ENCODE assay signal across 20 mouse cellular contexts in genomic region chr14:12149529-12149928, GRCm38 (mm10).
DNase-seq lines count a peak whose midpoint lies in the region; ATAC-seq and TF ChIP-seq lines count a peak whose summit lies in the region.
"Had no signal": no experiment of that assay in that cellular context is flagged by ENCODE, and none has a peak within 500 bp of the region (broad histone marks: within the 10 kb centered on the region; RNA-seq: fewer than 3 reads in every experiment).

No protein-coding gene starts in this region.

- TF ChIP-seq CTCF in liver, adult 2 months (IDR thresholded peaks at IDR 0.05; ENCODE audit: low read depth, low read length): no peak
- no peak for TF ChIP-seq CTCF in liver, postnatal 0 days (IDR thresholded peaks at IDR 0.05; ENCODE audit: low read depth)
- no peak for TF ChIP-seq CTCF in layer of hippocampus, adult 2 months (conservative IDR thresholded peaks at IDR 0.05)

- H3K4me3 ChIP-seq in liver, adult 2 months (ENCODE audit: insufficient read depth, low read depth, low read length): no peak overlapping the region
- H3K4me3 ChIP-seq in liver, embryonic 11.5 days (ENCODE audit: low read depth, low read length): no peak overlapping the region
- H3K4me3 ChIP-seq in liver, embryonic 16.5 days (ENCODE audit: low read depth, low read length): no peak overlapping the region
- no peak overlapping the region for H3K4me3 ChIP-seq in liver, postnatal 0 days (ENCODE audit: low read depth, low read length)
- no peak overlapping the region for H3K4me3 ChIP-seq in layer of hippocampus, adult 2 months
- H3K4me3 ChIP-seq: embryonic facial prominence, embryonic 10.5 days; embryonic facial prominence, embryonic 12.5 days; forebrain, embryonic 13.5 days; forebrain, embryonic 15.5 days had no signal

- H3K9ac ChIP-seq in liver, adult 2 months (ENCODE audit: low read depth, low read length): no peak overlapping the region
- no peak overlapping the region for H3K9ac ChIP-seq in liver, embryonic 11.5 days (ENCODE audit: low read depth, low read length)
- no peak overlapping the region for H3K9ac ChIP-seq in liver, embryonic 16.5 days (ENCODE audit: low read depth, low read length)
- no peak overlapping the region for H3K9ac ChIP-seq in liver, postnatal 0 days (replicated peaks)
- H3K9ac ChIP-seq: embryonic facial prominence, embryonic 12.5 days; forebrain, embryonic 13.5 days; forebrain, embryonic 15.5 days had no signal

- DNase-seq in liver, adult 2 months (ENCODE audit: extremely low read depth, low read depth, low spot score): peak; percentile 57
- DNase-seq in liver, embryonic 11.5 days (ENCODE audit: low spot score): no peak
- no peak for DNase-seq in liver
- peak; percentile 21 for DNase-seq in large intestine, adult 2 months (ENCODE audit: low read depth, low spot score)
- no peak for DNase-seq in liver, postnatal 0 days
- DNase-seq in layer of hippocampus, adult 2 months (ENCODE audit: low spot score in 2 of 2): no peak
- DNase-seq in cerebellum, adult 18-20 months: no peak
- DNase-seq: adrenal gland, adult 2 months; adrenal gland, postnatal 10 days; adrenal gland, postnatal 25 days; cerebellum, adult 11 months; cerebellum, adult 2 months; cerebellum, adult 9-10 months; cerebellum, postnatal 10 days; cerebellum, postnatal 25 days had no signal

- H3K27ac ChIP-seq in liver, adult 2 months (replicated peaks; ENCODE audit: insufficient read depth, low read depth, low read length): no peak overlapping the region
- no peak overlapping the region for H3K27ac ChIP-seq in liver, embryonic 11.5 days (ENCODE audit: low read depth, low read length)
- H3K27ac ChIP-seq in liver, embryonic 16.5 days (ENCODE audit: low read length): no peak overlapping the region
- H3K27ac ChIP-seq in liver, postnatal 0 days (ENCODE audit: low read depth): peak overlapping the region; percentile 66
- H3K27ac ChIP-seq in layer of hippocampus, adult 2 months: no peak overlapping the region
- H3K27ac ChIP-seq: embryonic facial prominence, embryonic 10.5 days; embryonic facial prominence, embryonic 12.5 days; forebrain, embryonic 13.5 days; forebrain, embryonic 15.5 days had no signal

- no peaks in the 10 kb centered on the region for H3K36me3 ChIP-seq in liver, adult 2 months (ENCODE audit: control insufficient read depth, insufficient read depth, low read length)
- H3K36me3 ChIP-seq in liver, embryonic 11.5 days (ENCODE audit: control insufficient read depth, insufficient read depth, low read length): no peaks in the 10 kb centered on the region
- H3K36me3 ChIP-seq in liver, embryonic 16.5 days (ENCODE audit: control insufficient read depth, insufficient read depth): no peaks in the 10 kb centered on the region
- H3K36me3 ChIP-seq in liver, postnatal 0 days (replicated peaks; ENCODE audit: insufficient read depth, low read length): no peaks in the 10 kb centered on the region
- H3K36me3 ChIP-seq: forebrain, embryonic 15.5 days had no signal

- no peak overlapping the region for H3K4me2 ChIP-seq in liver, embryonic 11.5 days
- no peak overlapping the region for H3K4me2 ChIP-seq in liver, embryonic 16.5 days (ENCODE audit: low read depth, low read length)
- H3K4me2 ChIP-seq in liver, postnatal 0 days (ENCODE audit: low read depth, low read length): no peak overlapping the region
- H3K4me2 ChIP-seq: embryonic facial prominence, embryonic 12.5 days; forebrain, embryonic 13.5 days; forebrain, embryonic 15.5 days had no signal

- H3K9me3 ChIP-seq in liver, embryonic 11.5 days (ENCODE audit: control insufficient read depth, low read length): no peaks in the 10 kb centered on the region
- no peaks in the 10 kb centered on the region for H3K9me3 ChIP-seq in liver, embryonic 16.5 days (replicated peaks; ENCODE audit: control insufficient read depth, low read length)
- H3K9me3 ChIP-seq in liver, postnatal 0 days (ENCODE audit: low read length): no peaks in the 10 kb centered on the region
- H3K9me3 ChIP-seq: embryonic facial prominence, embryonic 10.5 days; embryonic facial prominence, embryonic 12.5 days; forebrain, embryonic 13.5 days; forebrain, embryonic 15.5 days had no signal

- peak; percentile 56; the same call in 1 of the 2 replicates for TF ChIP-seq EP300 in liver, postnatal 0 days (IDR thresholded peaks at IDR 0.05; ENCODE audit: low read depth)

- 19% methylated on average over 3 of the region's 3 CpGs for WGBS in liver, adult 2 months
- 65% methylated on average over 3 of the region's 3 CpGs for WGBS in liver, embryonic 11.5 days
- 43% methylated on average over 3 of the region's 3 CpGs for WGBS in liver, embryonic 16.5 days (ENCODE audit: insufficient replicate concordance)
- 32% methylated on average over 3 of the region's 3 CpGs for WGBS in large intestine, adult 2 months
- WGBS in liver, postnatal 0 days (ENCODE audit: insufficient replicate concordance): 60% methylated on average over 3 of the region's 3 CpGs

- no peaks in the 10 kb centered on the region for H3K79me2 ChIP-seq in liver, adult 2 months (ENCODE audit: control insufficient read depth, insufficient read depth, low read length)

- TF ChIP-seq POLR2A in liver, adult 2 months (IDR thresholded peaks at IDR 0.05; ENCODE audit: extremely low read depth, insufficient read depth, low read length): no peak

- H3K27me3 ChIP-seq in liver, adult 2 months (ENCODE audit: control insufficient read depth, insufficient read depth, low read length): no peaks in the 10 kb centered on the region
- H3K27me3 ChIP-seq in liver, embryonic 11.5 days (replicated peaks; ENCODE audit: control insufficient read depth, insufficient read depth, low read length): no peaks in the 10 kb centered on the region
- H3K27me3 ChIP-seq in liver, embryonic 16.5 days (ENCODE audit: control insufficient read depth, insufficient read depth, low read depth, low read length): no peaks in the 10 kb centered on the region
- no peaks in the 10 kb centered on the region for H3K27me3 ChIP-seq in liver, postnatal 0 days (ENCODE audit: insufficient read depth, low read length)
- H3K27me3 ChIP-seq: embryonic facial prominence, embryonic 12.5 days; forebrain, embryonic 15.5 days had no signal

- no peaks in the 10 kb centered on the region for H3K4me1 ChIP-seq in liver, adult 2 months (ENCODE audit: control insufficient read depth, insufficient read depth, low read length)
- H3K4me1 ChIP-seq in liver, embryonic 11.5 days (replicated peaks; ENCODE audit: control insufficient read depth, insufficient read depth, low read length): no peaks in the 10 kb centered on the region
- H3K4me1 ChIP-seq in liver, embryonic 16.5 days (ENCODE audit: control insufficient read depth, low read depth, low read length): no peaks in the 10 kb centered on the region
- peaks cover 10% of the 10 kb centered on the region; the same call in 1 of the 2 replicates for H3K4me1 ChIP-seq in liver, postnatal 0 days (ENCODE audit: insufficient read depth)
- H3K4me1 ChIP-seq: embryonic facial prominence, embryonic 12.5 days; forebrain, embryonic 15.5 days had no signal

- no peak for ATAC-seq in liver, embryonic 11.5 days (replicated peaks; ENCODE audit: low FRiP score)
- peak; percentile 75 for ATAC-seq in liver, embryonic 16.5 days (ENCODE audit: low read depth)
- ATAC-seq in liver, postnatal 0 days: peak; percentile 92
- ATAC-seq: forebrain, embryonic 13.5 days; forebrain, embryonic 15.5 days had no signal

Comparison
In these comparisons a context has a peak if more than half of its experiments do, and no peak if none do; other contexts are left out.
1. DNase-seq: peak in liver, adult 2 months (single experiment) and large intestine, adult 2 months (single experiment); none in liver, embryonic 11.5 days (single experiment), liver (single experiment), liver, postnatal 0 days (single experiment), layer of hippocampus, adult 2 months (0 of 2) and cerebellum, adult 18-20 months (0 of 2).